Mouse (Mus musculus) WW6 (cell line): ENCODE results near the gene Slc36a2.
"Not testable (repeated sequence)": the region's sequence is repeated elsewhere in the genome, so short reads cannot be mapped to it uniquely, and the experiment has no call there.

Experiments used
- DNase-seq: peaks from one replicate; pipeline ENCODE4 v3.0.0-alpha.2; 2013; ENCODE audit warnings: low read depth, low spot score

Gene Slc36a2

GRCm38 (mm10) chr11:55133204-55133603 is 51.7 kb downstream of the Slc36a2 start:
- no peak for DNase-seq

DNA sequence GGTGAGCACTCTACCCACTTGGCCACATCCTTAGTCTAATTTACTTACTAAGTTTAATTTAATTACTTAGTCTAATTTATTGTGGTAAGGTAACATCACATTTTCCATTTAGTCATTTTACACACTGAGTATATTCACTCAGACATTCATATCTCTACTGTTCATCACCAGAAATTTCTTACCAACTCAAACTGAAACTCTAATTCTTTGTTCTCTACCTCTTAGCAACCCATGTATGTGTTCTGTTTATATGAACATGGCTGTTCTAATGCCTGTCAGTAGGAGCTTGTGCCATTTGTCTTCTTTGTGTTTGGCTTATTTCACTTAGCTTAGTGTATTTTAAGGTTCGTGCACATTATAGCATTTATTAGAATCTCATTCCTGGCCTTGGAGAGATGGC is 52.9 kb downstream of the Slc36a2 start:
- no peak for DNase-seq

- peak; percentile 65 for DNase-seq
Observed at GRCm38 (mm10) chr11:55131077-55131742, 53.7 kb downstream of the Slc36a2 start.

- no peak for DNase-seq
Observed at GRCm38 (mm10) chr11:55128411-55128810, 56.5 kb downstream of the Slc36a2 start.

- no peak for DNase-seq
Observed at GRCm38 (mm10) chr11:55127937-55128336, 56.9 kb downstream of the Slc36a2 start.

GRCm38 (mm10) chr11:55126663-55127062 is 58.2 kb downstream of the Slc36a2 start:
- no peak for DNase-seq

GRCm38 (mm10) chr11:55121430-55121829 is 63.4 kb downstream of the Slc36a2 start:
- DNase-seq = no peak

- no peak for DNase-seq
Observed at GRCm38 (mm10) chr11:55120821-55121271, 64.0 kb downstream of the Slc36a2 start.

GRCm38 (mm10) chr11:55120279-55120678 is 64.6 kb downstream of the Slc36a2 start:
- DNase-seq = no peak

DNA sequence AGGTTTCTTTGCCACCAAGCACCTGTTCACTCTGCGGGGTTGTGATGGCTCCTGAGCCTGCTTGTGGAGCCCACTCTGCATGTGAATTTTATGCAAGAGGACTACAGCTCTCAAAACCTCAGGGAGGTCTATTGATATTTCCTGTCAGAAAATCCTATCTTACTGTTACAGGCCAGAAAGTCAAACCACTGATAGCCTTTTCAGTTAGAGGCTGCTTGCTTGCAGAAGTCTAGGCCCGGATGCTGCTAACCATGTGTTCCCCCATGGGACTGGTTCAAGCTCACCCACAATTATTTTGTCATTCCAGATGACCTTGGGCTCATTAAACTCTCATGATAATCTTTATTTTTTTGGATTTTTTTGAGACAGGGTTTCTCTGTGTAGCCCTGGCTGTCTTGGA is 67.8 kb downstream of the Slc36a2 start:
- DNase-seq = no peak

GRCm38 (mm10) chr11:55116004-55116403 is 68.9 kb downstream of the Slc36a2 start:
- no peak for DNase-seq

DNA sequence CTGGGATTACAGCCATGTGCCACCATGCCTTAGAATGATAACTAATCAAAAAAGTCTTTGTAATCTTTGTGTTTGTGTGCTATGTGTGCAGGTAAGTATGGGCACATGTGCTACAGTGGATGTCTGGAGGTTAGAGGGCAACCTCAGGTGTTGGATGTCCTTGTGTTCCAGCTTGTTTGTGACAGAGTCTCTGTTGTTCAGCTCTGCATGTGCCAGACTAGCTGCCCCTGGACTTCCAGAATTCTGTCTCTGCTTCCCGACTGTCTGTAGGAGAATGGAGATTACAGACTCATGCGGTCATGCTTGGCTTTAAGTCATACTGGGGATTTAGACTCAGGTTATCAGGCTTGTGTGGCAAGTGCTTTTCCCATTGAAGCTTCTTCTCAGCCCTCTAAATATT is 70.6 kb downstream of the Slc36a2 start:
- DNase-seq = no peak

GRCm38 (mm10) chr11:55113861-55114250 is 71.0 kb downstream of the Slc36a2 start:
- DNase-seq = not testable (repeated sequence)

- no peak for DNase-seq
Observed at GRCm38 (mm10) chr11:55113209-55113860, 71.5 kb downstream of the Slc36a2 start.

DNA sequence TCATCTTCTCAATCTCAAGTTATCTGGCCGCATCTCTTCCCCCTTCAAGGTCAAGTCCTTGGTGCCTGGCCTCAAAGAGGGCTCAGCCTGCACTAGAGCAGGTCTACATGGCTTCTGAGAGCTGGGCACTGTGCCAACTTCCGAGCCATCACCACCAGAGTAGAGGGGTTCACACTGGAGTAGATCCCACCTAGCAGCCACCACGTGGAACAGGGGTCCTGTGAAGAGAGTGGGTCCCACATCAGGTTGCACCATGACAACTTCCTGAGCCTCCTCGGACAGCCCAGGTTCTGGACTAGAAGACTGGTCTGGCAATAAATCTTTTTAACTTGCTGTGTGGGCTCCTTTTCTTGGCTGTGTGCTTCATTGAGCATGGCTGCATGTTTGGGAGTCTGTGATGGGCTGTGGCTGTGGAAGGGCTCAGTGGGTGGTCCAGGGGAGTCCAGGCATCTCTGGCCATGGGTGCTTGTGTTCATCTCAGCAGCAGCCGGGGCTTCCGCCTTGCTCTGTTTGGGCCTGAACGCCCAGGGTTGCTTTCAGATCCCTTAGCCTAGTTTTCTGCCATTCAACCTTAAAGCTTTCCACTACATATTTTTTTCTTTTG is 74.2 kb downstream of the Slc36a2 start:
- no peak for DNase-seq

- no peak for DNase-seq
Observed at GRCm38 (mm10) chr11:55109521-55110300, 75.2 kb downstream of the Slc36a2 start.
